Mouse (Mus musculus) heart, embryonic 10.5 days (tissue): ENCODE data around the gene Gtf3c6. TPM values are rescaled to one million over a fixed set of nuclear protein-coding genes. Genes with fewer than 3 reads are reported as not detected.

Experiments used
- DNase-seq: peaks from one replicate; pipeline ENCODE4 v3.0.0-alpha.2; 2017; ENCODE audit warnings: low spot score
- H3K27ac ChIP-seq: fragments of 300-500 bp; sonication (generic); 2 replicates; pipeline ENCODE4 v1.5.1; 2016; ENCODE audit warnings: mild to moderate bottlenecking
- H3K27me3 ChIP-seq: fragments of 300-500 bp; sonication (generic); 2 replicates; pipeline ENCODE4 v1.6.1; 2016; ENCODE audit warnings: mild to moderate bottlenecking; ENCODE audit not compliant: poor library complexity, insufficient read depth, severe bottlenecking
- H3K36me3 ChIP-seq: fragments of 300-500 bp; sonication (generic); 2 replicates; pipeline ENCODE4 v1.6.1; 2016; ENCODE audit warnings: mild to moderate bottlenecking, moderate library complexity
- H3K4me1 ChIP-seq: fragments of 300-500 bp; sonication (generic); 2 replicates; pipeline ENCODE4 v1.6.1; 2016; ENCODE audit warnings: mild to moderate bottlenecking
- H3K4me3 ChIP-seq: fragments of 300-500 bp; sonication (generic); 2 replicates; pipeline ENCODE4 v1.5.1; 2016; ENCODE audit warnings: mild to moderate bottlenecking, moderate library complexity
- H3K9me3 ChIP-seq: fragments of 300-500 bp; sonication (generic); 2 replicates; pipeline ENCODE4 v1.6.1; 2016; ENCODE audit warnings: mild to moderate bottlenecking, moderate library complexity
- WGBS: fragments of 180-500 bp; shearing (Covaris S2); methylation state at CpG from one replicate; pipeline ENCODE4 v1.1.7; 2016; 5-methylcytosine and 5-hydroxymethylcytosine counted together
- polyA plus RNA-seq: library from polyadenylated mRNA; unstranded; fragments of >200 nt; fragmentation: Nextera tagmentation; extraction: Ambion mirVana; gene quantifications from 2 replicates; pipeline ENCODE4 v1.2.1, GENCODE M21; 2016

The Gtf3c6 gene
- polyA plus RNA-seq, 1 experiment from 2014 or later, result 126 TPM

GRCm38 (mm10) chr10:40247166-40247716 is 10.7 kb downstream of the Gtf3c6 start:
- Histone ChIP-seq H3K36me3 (peaks cover 68% of the 10 kb centered on the region), H3K4me3 (peak overlapping the region; percentile 84), H3K4me1 (0 out of 2 replicates have a peak, but pooled peaks cover 3% of the 10 kb centered on the region), H3K9me3 (no peaks in the 10 kb centered on the region), H3K27ac (peak overlapping the region; percentile 90), H3K27me3 (no peaks in the 10 kb centered on the region)
- DNase-seq, result no peak
- WGBS, result 32% methylated on average over 11 of the region's 11 CpGs

- Histone ChIP-seq H3K27me3 (no peaks in the 10 kb centered on the region), H3K27ac (peak within 1 kb of the TSS; percentile 90), H3K9me3 (no peaks in the 10 kb centered on the region), H3K4me3 (peak within 1 kb of the TSS; percentile 84), H3K36me3 (peaks cover 68% of the 10 kb centered on the region), H3K4me1 (0 out of 2 replicates have a peak, but pooled peaks cover 3% of the 10 kb centered on the region)
- peak; percentile 95 for DNase-seq
- 2% methylated on average over 54 of the region's 54 CpGs for WGBS
Measured at GRCm38 (mm10) chr10:40246374-40247165, 11.3 kb downstream of the Gtf3c6 start, which contains the start of gene Rpf2. Gene Rpf2 (minus strand): TSS chr10:40247036.

GRCm38 (mm10) chr10:40237826-40238225 is 20.1 kb downstream of the Gtf3c6 start:
- Histone ChIP-seq H3K27me3 (no peaks in the 10 kb centered on the region), H3K9me3 (no peaks in the 10 kb centered on the region), H3K27ac (no peak overlapping the region), H3K4me1 (no peaks in the 10 kb centered on the region), H3K4me3 (no peak overlapping the region), H3K36me3 (peaks cover 75% of the 10 kb centered on the region)
- WGBS, result 89% methylated on average over 5 of the region's 5 CpGs
- no peak for DNase-seq

- Histone ChIP-seq H3K36me3 (peaks cover 73% of the 10 kb centered on the region), H3K4me3 (no peak overlapping the region), H3K4me1 (no peaks in the 10 kb centered on the region), H3K27me3 (no peaks in the 10 kb centered on the region), H3K9me3 (no peaks in the 10 kb centered on the region), H3K27ac (no peak overlapping the region)
- 90% methylated on average over 3 of the region's 3 CpGs for WGBS
- DNase-seq, result no peak
Measured at GRCm38 (mm10) chr10:40233241-40233640, 24.7 kb downstream of the Gtf3c6 start.

GRCm38 (mm10) chr10:40232442-40232841 is 25.5 kb downstream of the Gtf3c6 start:
- WGBS, result 69% methylated on average over 7 of the region's 7 CpGs
- H3K4me3 ChIP-seq, result no peak overlapping the region

GRCm38 (mm10) chr10:40229725-40230124 is 28.2 kb downstream of the Gtf3c6 start:
- no peak overlapping the region for H3K4me3 ChIP-seq
- no peaks in the 10 kb centered on the region for H3K27me3 ChIP-seq
- peaks cover 84% of the 10 kb centered on the region for H3K36me3 ChIP-seq
- H3K4me1 ChIP-seq, result 0 out of 2 replicates have a peak, but pooled peaks cover 2% of the 10 kb centered on the region
- H3K9me3 ChIP-seq, result no peaks in the 10 kb centered on the region
- WGBS, result 89% methylated on average over 1 of the region's 1 CpGs
- DNase-seq, result no peak
- no peak overlapping the region for H3K27ac ChIP-seq

More at GRCm38 (mm10) chr10:40232442-40232841, 25.5 kb downstream of the Gtf3c6 start:
- H3K27me3 ChIP-seq, result no peaks in the 10 kb centered on the region
- peaks cover 74% of the 10 kb centered on the region for H3K36me3 ChIP-seq
- no peak for DNase-seq
- H3K27ac ChIP-seq, result no peak overlapping the region
- 0 out of 2 replicates have a peak, but pooled peaks cover 2% of the 10 kb centered on the region for H3K4me1 ChIP-seq
- no peaks in the 10 kb centered on the region for H3K9me3 ChIP-seq

DNA sequence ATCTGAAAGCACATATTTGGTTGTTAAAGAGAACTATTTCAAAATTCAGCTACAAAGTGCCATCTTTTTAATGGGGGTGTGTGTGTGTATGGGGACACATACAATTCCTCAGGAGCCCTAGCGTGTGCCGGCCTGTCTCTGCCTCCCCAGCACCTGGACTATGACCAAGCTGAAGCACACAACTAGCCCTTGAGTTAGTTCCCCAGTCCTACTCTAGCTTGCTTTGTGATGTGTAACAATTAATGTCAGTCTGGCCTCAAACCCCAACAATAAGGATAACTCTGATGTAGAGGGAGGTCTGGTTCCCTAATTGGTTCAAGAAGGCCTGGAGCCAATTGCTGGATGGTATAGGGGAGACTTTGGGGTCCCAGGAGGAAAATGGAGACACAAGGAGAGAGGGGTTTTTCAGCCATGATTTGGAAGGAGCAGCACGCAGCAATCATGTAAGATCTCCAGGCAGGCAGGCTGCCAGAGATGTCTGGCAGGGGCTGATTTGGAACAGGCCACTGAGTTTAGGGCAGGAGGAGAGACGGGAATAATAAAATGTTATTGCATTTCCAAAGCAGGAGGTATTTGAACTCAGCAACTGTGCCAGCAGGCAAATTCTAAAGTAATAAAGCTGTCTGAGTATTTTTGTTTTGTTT is 30.1 kb downstream of the Gtf3c6 start:
- 77% methylated on average over 4 of the region's 4 CpGs for WGBS
- Histone ChIP-seq H3K9me3 (no peaks in the 10 kb centered on the region), H3K36me3 (peaks cover 90% of the 10 kb centered on the region), H3K4me1 (0 out of 2 replicates have a peak, but pooled peaks cover 2% of the 10 kb centered on the region), H3K4me3 (no peak overlapping the region), H3K27me3 (no peaks in the 10 kb centered on the region), H3K27ac (no peak overlapping the region)
- no peak for DNase-seq

GRCm38 (mm10) chr10:40218874-40219273 is 39.0 kb downstream of the Gtf3c6 start:
- H3K27me3 ChIP-seq, result no peaks in the 10 kb centered on the region
- DNase-seq, result no peak
- H3K36me3 ChIP-seq, result peaks cover 28% of the 10 kb centered on the region
- H3K4me3 ChIP-seq, result no peak overlapping the region
- WGBS, result 79% methylated on average over 3 of the region's 3 CpGs
- no peaks in the 10 kb centered on the region for H3K4me1 ChIP-seq
- H3K27ac ChIP-seq, result no peak overlapping the region
- H3K9me3 ChIP-seq, result no peaks in the 10 kb centered on the region

- Histone ChIP-seq H3K9me3 (no peaks in the 10 kb centered on the region), H3K27me3 (no peaks in the 10 kb centered on the region), H3K36me3 (no peaks in the 10 kb centered on the region), H3K4me3 (peak overlapping the region; percentile 31; the same call in 1 of the 2 replicates), H3K27ac (no peak overlapping the region), H3K4me1 (no peaks in the 10 kb centered on the region)
- DNase-seq, result peak; percentile 96
- 30% methylated on average over 13 of the region's 13 CpGs for WGBS
Measured at GRCm38 (mm10) chr10:40212443-40213169, 45.3 kb downstream of the Gtf3c6 start.

Other genes with a start within 250 kb of the Gtf3c6 start
- gene Mfsd4b1, start 232.8 kb downstream of the Gtf3c6 start, polyA plus RNA-seq, result 0.18 and 0.22 TPM in 2 replicates
- 15.2 and 20.7 TPM in 2 replicates for gene Slc16a10, start 115.8 kb downstream of the Gtf3c6 start, polyA plus RNA-seq
- 58.5 and 82.1 TPM in 2 replicates for gene Rpf2, start 11.1 kb downstream of the Gtf3c6 start, polyA plus RNA-seq
- gene Amd1, start 44.1 kb upstream of the Gtf3c6 start, polyA plus RNA-seq, result 55.2 and 59.1 TPM in 2 replicates
- gene Cdk19, start 81.5 kb upstream of the Gtf3c6 start, polyA plus RNA-seq, result 5.2 and 6.1 TPM in 2 replicates